Mouse (Mus musculus): ENCODE results near the gene C1qbp. TPM values are rescaled to one million over a fixed set of nuclear protein-coding genes. Genes with fewer than 3 reads are reported as not detected.
A peak's percentile ranks its signal among the peaks of the same experiment; 100 is the strongest.

C1qbp gene
- polyA plus RNA-seq (2016; fragmentation: Nextera tagmentation; extraction: Ambion mirVana): 283 and 342 TPM in 2 replicates

- peaks cover 13% of the 10 kb centered on the region for H3K4me1 ChIP-seq
- under 1% methylated on average over 64 of the region's 64 CpGs for WGBS
- H3K36me3 ChIP-seq: peaks cover 77% of the 10 kb centered on the region
- H3K9me3 ChIP-seq (replicated peaks): no peaks in the 10 kb centered on the region
- H3K27me3 ChIP-seq (ENCODE audit: low read depth, poor library complexity, severe bottlenecking): no peaks in the 10 kb centered on the region
- DNase-seq (ENCODE audit: low spot score): peak; percentile 92
- H3K4me3 ChIP-seq: peak within 1 kb of the TSS; percentile 98
- peak within 1 kb of the TSS; percentile 94 for H3K27ac ChIP-seq (replicated peaks)
Observed at GRCm38 (mm10) chr11:70982557-70983228, at the start of gene C1qbp. TSS of gene C1qbp (minus strand) at chr11:70983026.

- H3K4me3 ChIP-seq: peak overlapping the region; percentile 76
- peak overlapping the region; percentile 94 for H3K27ac ChIP-seq (replicated peaks)
- peaks cover 46% of the 10 kb centered on the region for H3K4me1 ChIP-seq
- H3K36me3 ChIP-seq: peaks cover 23% of the 10 kb centered on the region
- no peaks in the 10 kb centered on the region for H3K27me3 ChIP-seq (ENCODE audit: low read depth, poor library complexity, severe bottlenecking)
- DNase-seq (ENCODE audit: low spot score): peak; percentile 13
- no peaks in the 10 kb centered on the region for H3K9me3 ChIP-seq (replicated peaks)
- WGBS: 70% methylated on average over 7 of the region's 7 CpGs
Observed at GRCm38 (mm10) chr11:71032070-71032469, 49.2 kb upstream of the C1qbp start.

- peaks cover 48% of the 10 kb centered on the region for H3K36me3 ChIP-seq
- no peak overlapping the region for H3K4me3 ChIP-seq
- no peaks in the 10 kb centered on the region for H3K9me3 ChIP-seq (replicated peaks)
- H3K27me3 ChIP-seq (ENCODE audit: low read depth, poor library complexity, severe bottlenecking): no peaks in the 10 kb centered on the region
- H3K4me1 ChIP-seq: peaks cover 42% of the 10 kb centered on the region
- WGBS: 79% methylated on average over 3 of the region's 3 CpGs
- no peak overlapping the region for H3K27ac ChIP-seq (replicated peaks)
- DNase-seq (ENCODE audit: low spot score): no peak
Observed at GRCm38 (mm10) chr11:71029403-71030118, 46.7 kb upstream of the C1qbp start.

GRCm38 (mm10) chr11:71028280-71028679 lies 45.5 kb upstream of the C1qbp start:
- H3K4me1 ChIP-seq: peaks cover 29% of the 10 kb centered on the region
- H3K27ac ChIP-seq (replicated peaks): no peak overlapping the region
- no peak overlapping the region for H3K4me3 ChIP-seq
- no peaks in the 10 kb centered on the region for H3K27me3 ChIP-seq (ENCODE audit: low read depth, poor library complexity, severe bottlenecking)
- H3K36me3 ChIP-seq: peaks cover 61% of the 10 kb centered on the region
- no peak for DNase-seq (ENCODE audit: low spot score)
- WGBS: 91% methylated on average over 3 of the region's 3 CpGs
- H3K9me3 ChIP-seq (replicated peaks): no peaks in the 10 kb centered on the region

GRCm38 (mm10) chr11:71019201-71020068 lies 36.6 kb upstream of the C1qbp start, which contains the start of the genes Mis12 and Derl2:
TSS of gene Mis12 (plus strand) at chr11:71019611.
TSS of gene Derl2 (minus strand) at chr11:71019841.
- Histone ChIP-seq H3K27ac (replicated peaks) (peak within 1 kb of the TSS; percentile 96), H3K9me3 (replicated peaks) (no peaks in the 10 kb centered on the region), H3K27me3 (ENCODE audit: low read depth, poor library complexity, severe bottlenecking) (no peaks in the 10 kb centered on the region), H3K4me3 (peak within 1 kb of the TSS; percentile 89), H3K4me1 (peaks cover 43% of the 10 kb centered on the region), H3K36me3 (peaks cover 43% of the 10 kb centered on the region)
- DNase-seq (ENCODE audit: low spot score): peak; percentile 99
- under 1% methylated on average over 71 of the region's 71 CpGs for WGBS

- peaks cover 42% of the 10 kb centered on the region for H3K36me3 ChIP-seq
- H3K9me3 ChIP-seq (replicated peaks): no peaks in the 10 kb centered on the region
- DNase-seq (ENCODE audit: low spot score): no peak
- H3K27me3 ChIP-seq (ENCODE audit: low read depth, poor library complexity, severe bottlenecking): no peaks in the 10 kb centered on the region
- WGBS: 7% methylated on average over 28 of the region's 28 CpGs
- H3K4me3 ChIP-seq: peak overlapping the region; percentile 89
- peak overlapping the region; percentile 96 for H3K27ac ChIP-seq (replicated peaks)
- peaks cover 43% of the 10 kb centered on the region for H3K4me1 ChIP-seq
Observed at GRCm38 (mm10) chr11:71018416-71019200, 35.8 kb upstream of the C1qbp start.

- Histone ChIP-seq H3K36me3 (peaks cover 42% of the 10 kb centered on the region), H3K4me3 (no peak overlapping the region), H3K4me1 (peaks cover 39% of the 10 kb centered on the region), H3K27me3 (ENCODE audit: low read depth, poor library complexity, severe bottlenecking) (no peaks in the 10 kb centered on the region), H3K27ac (replicated peaks) (no peak overlapping the region), H3K9me3 (replicated peaks) (no peaks in the 10 kb centered on the region)
- WGBS: 92% methylated on average over 1 of the region's 1 CpGs
- DNase-seq (ENCODE audit: low spot score): no peak
Observed at GRCm38 (mm10) chr11:71017051-71017450, 34.2 kb upstream of the C1qbp start.

GRCm38 (mm10) chr11:71012743-71013142 lies 29.9 kb upstream of the C1qbp start:
- Histone ChIP-seq H3K4me1 (peaks cover 12% of the 10 kb centered on the region), H3K36me3 (peaks cover 67% of the 10 kb centered on the region), H3K4me3 (no peak overlapping the region), H3K27ac (replicated peaks) (no peak overlapping the region), H3K9me3 (replicated peaks) (no peaks in the 10 kb centered on the region), H3K27me3 (ENCODE audit: low read depth, poor library complexity, severe bottlenecking) (no peaks in the 10 kb centered on the region)
- no peak for DNase-seq (ENCODE audit: low spot score)
- WGBS: 95% methylated on average over 7 of the region's 7 CpGs

GRCm38 (mm10) chr11:71008321-71008720 lies 25.5 kb upstream of the C1qbp start:
- H3K4me3 ChIP-seq: no peak overlapping the region
- peaks cover 62% of the 10 kb centered on the region for H3K36me3 ChIP-seq
- H3K27me3 ChIP-seq (ENCODE audit: low read depth, poor library complexity, severe bottlenecking): no peaks in the 10 kb centered on the region
- H3K9me3 ChIP-seq (replicated peaks): no peaks in the 10 kb centered on the region
- no peak overlapping the region for H3K27ac ChIP-seq (replicated peaks)
- 97% methylated on average over 3 of the region's 3 CpGs for WGBS
- DNase-seq (ENCODE audit: low spot score): no peak
- H3K4me1 ChIP-seq: peaks cover 9% of the 10 kb centered on the region

GRCm38 (mm10) chr11:71007831-71008230 lies 25.0 kb upstream of the C1qbp start:
- H3K27me3 ChIP-seq (ENCODE audit: low read depth, poor library complexity, severe bottlenecking): no peaks in the 10 kb centered on the region

GRCm38 (mm10) chr11:71007026-71007425 lies 24.2 kb upstream of the C1qbp start:
- Histone ChIP-seq H3K27ac (replicated peaks) (no peak overlapping the region), H3K4me3 (no peak overlapping the region), H3K36me3 (peaks cover 49% of the 10 kb centered on the region), H3K4me1 (peaks cover 22% of the 10 kb centered on the region), H3K27me3 (ENCODE audit: low read depth, poor library complexity, severe bottlenecking) (no peaks in the 10 kb centered on the region), H3K9me3 (replicated peaks) (no peaks in the 10 kb centered on the region)
- no peak for DNase-seq (ENCODE audit: low spot score)
- WGBS: 96% methylated on average over 6 of the region's 6 CpGs

More at GRCm38 (mm10) chr11:71007831-71008230, 25.0 kb upstream of the C1qbp start:
- Histone ChIP-seq H3K9me3 (replicated peaks) (no peaks in the 10 kb centered on the region), H3K4me3 (no peak overlapping the region), H3K36me3 (peaks cover 57% of the 10 kb centered on the region), H3K27ac (replicated peaks) (no peak overlapping the region), H3K4me1 (peaks cover 14% of the 10 kb centered on the region)
- 91% methylated on average over 7 of the region's 7 CpGs for WGBS
- DNase-seq (ENCODE audit: low spot score): no peak

GRCm38 (mm10) chr11:71005046-71005445 lies 22.2 kb upstream of the C1qbp start:
- WGBS: 67% methylated on average over 5 of the region's 5 CpGs
- no peaks in the 10 kb centered on the region for H3K27me3 ChIP-seq (ENCODE audit: low read depth, poor library complexity, severe bottlenecking)
- H3K27ac ChIP-seq (replicated peaks): peak overlapping the region; percentile 83
- H3K9me3 ChIP-seq (replicated peaks): no peaks in the 10 kb centered on the region
- peaks cover 22% of the 10 kb centered on the region for H3K4me1 ChIP-seq
- peak overlapping the region; percentile 89 for H3K4me3 ChIP-seq
- H3K36me3 ChIP-seq: peaks cover 42% of the 10 kb centered on the region
- DNase-seq (ENCODE audit: low spot score): no peak

Measured in midbrain, embryonic 10.5 days (tissue).